Mouse (Mus musculus): Measurements from ENCODE around the gene Pgm5. TPM values are rescaled to one million over a fixed set of nuclear protein-coding genes. Genes with fewer than 3 reads are reported as not detected.
"Not testable (repeated sequence)": the region's sequence is repeated elsewhere in the genome, so short reads cannot be mapped to it uniquely, and the experiment has no call there.

Gene Pgm5
- total RNA-seq, 2 experiments from 2014 or later: 4.4 TPM

DNA sequence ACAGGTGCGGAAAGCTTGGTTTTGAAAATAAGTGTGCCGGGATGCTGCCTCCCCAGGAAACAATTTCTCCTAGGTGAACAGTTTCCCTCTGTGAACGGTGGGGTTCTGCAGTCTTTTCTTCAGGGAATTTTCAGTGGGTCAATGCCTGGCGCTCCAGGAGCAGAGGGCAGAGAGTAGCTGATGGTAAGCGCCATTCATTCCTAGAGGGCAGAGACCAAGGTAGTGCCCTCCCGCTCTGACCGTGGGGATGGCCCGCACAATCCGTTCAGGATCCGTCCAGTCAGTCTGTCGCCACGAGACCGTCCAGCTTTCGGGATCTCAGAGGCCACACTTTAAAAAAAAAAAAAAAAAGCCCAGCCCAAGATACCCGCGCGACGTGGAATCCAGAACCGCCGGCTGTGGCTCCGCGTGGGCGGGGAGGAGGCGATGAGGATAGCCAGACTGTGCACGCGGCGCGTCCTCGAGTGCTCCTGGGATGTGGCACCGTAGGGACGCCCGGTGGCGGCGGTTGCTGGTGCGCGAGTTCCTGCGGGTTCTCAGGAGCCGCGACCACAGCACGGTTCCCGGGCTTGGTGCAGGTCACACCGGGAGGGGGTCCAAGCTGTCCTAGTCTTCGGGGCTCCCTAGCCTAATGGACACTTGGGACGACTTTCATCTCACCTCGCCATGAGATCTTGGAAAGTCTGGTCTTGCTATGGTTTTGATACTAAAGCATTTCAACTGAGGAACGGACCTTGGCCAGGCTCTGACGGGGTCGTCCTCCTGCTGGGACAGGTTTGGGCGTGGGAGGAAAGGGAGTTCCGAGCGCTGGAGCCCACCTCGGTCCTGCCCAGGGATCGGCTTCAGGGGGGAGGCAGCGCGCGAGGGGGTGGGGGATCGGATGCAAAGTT is 35.6 kb upstream of the Pgm5 start:
- TF ChIP-seq CTCF (conservative IDR thresholded peaks at IDR 0.05): no peak
- H3K4me3 ChIP-seq: no peak overlapping the region
- DNase-seq (ENCODE audit: low spot score in 2 of 2): no peak
- no peak overlapping the region for H3K27ac ChIP-seq

DNA sequence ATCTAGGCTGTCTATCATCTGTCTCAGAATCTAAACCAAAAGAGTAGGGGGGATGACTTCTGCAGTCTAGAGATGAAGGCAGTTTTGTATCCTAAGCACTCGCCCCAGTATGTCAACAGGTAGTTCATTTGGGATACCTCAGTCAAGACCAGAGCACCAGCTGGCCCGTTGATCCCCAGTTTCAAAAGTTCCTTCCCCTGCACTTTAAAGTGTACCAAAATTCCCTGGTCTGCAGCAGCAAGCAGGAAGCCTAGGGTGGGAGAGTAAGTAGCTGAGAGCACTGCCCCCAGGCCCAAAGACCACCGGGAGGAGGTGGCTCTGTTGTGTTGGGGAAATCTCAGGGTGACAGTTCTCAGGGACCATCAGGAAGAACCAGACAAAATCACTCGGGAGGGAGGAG is 34.9 kb upstream of the Pgm5 start:
- H3K27ac ChIP-seq: no peak overlapping the region
- no peak for DNase-seq (ENCODE audit: low spot score in 2 of 2)
- H3K4me3 ChIP-seq: no peak overlapping the region
- TF ChIP-seq CTCF (conservative IDR thresholded peaks at IDR 0.05): no peak

DNA sequence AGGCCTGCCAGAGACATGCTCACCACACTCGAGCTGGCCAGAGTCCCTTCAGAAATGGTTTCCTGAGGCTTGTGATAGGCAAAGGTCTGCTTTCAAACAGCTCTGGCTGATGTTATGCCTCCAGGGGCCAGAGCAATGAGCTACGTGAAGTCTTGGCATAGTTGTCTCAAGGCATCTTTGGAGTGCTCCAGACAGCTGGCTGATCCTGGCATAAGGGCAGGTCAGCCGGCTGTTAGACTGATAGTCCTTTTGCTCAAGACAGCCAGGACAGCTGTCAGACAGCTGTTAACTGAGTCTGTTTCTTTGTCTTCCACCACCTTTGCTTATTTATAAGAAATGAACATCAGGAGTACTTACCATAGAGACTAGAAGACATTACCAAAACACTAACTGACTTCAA is 25.2 kb upstream of the Pgm5 start:
- no peak for DNase-seq (ENCODE audit: low spot score in 2 of 2)
- no peak overlapping the region for H3K27ac ChIP-seq
- H3K4me3 ChIP-seq: no peak overlapping the region
- no peak for TF ChIP-seq CTCF (conservative IDR thresholded peaks at IDR 0.05)

DNA sequence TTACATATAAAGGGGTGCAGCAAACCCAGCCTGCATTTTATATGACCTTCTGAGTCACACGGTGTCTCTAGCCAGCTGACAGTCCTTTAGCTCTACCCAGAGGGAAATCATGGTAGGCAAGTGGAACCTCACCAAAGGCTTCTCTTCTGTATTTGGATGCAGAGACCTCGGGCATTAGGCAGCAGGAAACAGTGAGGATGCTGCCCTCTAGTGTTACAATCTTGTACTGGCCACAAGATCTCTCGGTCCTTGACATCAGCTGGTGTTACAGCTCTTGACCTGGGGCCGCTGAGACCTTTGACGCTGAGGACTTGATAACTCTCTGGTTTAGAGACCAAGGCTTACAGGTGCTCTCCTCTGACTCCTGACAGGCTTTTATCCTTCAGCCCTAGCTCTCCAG is 23.8 kb upstream of the Pgm5 start:
- DNase-seq (ENCODE audit: low spot score in 2 of 2): peak; percentile 24 to 67
- peak; percentile 94 for TF ChIP-seq CTCF (conservative IDR thresholded peaks at IDR 0.05)
- Histone ChIP-seq H3K27ac (no peak overlapping the region), H3K4me3 (no peak overlapping the region)

DNA sequence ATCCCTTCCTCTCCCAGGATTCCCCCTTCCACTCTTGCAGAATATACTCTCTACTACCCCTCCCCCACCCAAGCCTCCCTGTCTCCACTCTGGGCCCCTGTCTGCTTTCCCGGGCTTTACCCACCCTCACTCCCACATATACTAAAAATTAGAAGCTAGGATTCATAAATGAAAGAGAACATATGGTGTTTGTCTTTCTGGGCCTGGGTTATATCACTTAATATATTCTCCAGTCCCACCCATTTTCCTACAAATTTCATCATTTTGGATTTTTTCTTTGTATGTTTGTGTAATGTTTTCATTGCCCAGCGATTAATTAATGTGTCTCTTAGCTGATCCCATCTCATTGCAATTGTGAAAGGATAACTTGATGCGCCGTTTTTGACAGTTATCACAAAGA is 19.6 kb upstream of the Pgm5 start:
- no peak overlapping the region for H3K27ac ChIP-seq
- DNase-seq (ENCODE audit: low spot score in 2 of 2): no peak
- TF ChIP-seq CTCF (conservative IDR thresholded peaks at IDR 0.05): no peak
- H3K4me3 ChIP-seq: no peak overlapping the region

DNA sequence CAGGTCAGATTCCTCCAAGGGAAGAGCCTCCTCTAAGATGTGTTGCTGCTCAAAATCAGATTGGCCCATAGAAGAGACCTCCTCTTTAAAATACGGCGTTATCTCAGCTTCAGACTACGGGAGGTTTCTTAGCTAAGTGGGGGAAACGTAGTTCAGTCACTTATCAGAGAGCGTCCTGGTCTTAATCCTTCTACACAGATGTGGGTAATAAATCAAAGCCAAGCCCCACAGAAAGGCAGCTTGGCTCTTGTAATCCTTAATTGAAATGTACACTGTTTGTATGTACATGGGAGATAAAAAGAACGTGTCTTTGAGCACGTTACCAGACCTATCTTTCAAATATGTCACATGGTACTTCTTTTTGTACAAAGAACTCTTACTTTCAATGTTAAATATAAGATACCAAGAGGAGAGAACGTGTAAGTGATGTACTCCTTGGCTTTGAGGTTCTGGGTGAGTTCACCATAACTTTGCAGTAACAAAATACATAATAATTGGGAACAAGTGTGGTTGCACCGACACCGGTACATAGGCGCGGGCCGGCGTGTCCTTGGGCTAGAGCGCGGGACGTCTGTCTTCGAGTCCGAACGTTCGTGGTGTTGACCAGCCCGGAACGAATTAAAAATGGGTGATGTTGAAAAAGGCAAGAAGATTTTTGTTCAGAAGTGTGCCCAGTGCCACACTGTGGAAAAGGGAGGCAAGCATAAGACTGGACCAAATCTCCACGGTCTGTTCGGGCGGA is 13.6 kb upstream of the Pgm5 start, which contains the start of gene Gm10053:
Gm10053 (plus strand) TSS at position 558 of the 742 bp plus-strand sequence.
- H3K27ac ChIP-seq; DNase-seq (ENCODE audit: low spot score in 2 of 2); H3K4me3 ChIP-seq: not testable (repeated sequence)

DNA sequence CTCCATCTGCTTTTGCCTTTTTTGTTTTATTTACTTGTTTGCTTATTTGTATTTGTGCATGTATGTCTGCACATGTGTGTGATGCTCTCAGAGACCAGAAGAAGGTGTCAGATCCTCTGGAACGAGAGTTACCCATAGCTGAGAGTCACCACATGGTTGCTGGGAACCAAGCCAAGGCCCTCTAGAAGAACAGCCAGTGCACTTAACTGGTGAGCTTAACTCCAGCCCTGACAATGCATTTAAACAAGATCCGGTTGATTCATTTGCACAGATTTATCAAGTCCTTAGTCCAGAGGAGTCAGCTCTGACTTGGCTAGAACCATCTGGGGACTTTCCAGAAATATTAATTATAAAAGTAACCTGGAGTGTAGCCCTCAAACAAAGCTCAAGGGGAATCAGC is 12.2 kb upstream of the Pgm5 start:
- TF ChIP-seq CTCF (conservative IDR thresholded peaks at IDR 0.05): no peak
- Histone ChIP-seq H3K4me3 (no peak overlapping the region), H3K27ac (no peak overlapping the region)
- no peak for DNase-seq (ENCODE audit: low spot score in 2 of 2)

DNA sequence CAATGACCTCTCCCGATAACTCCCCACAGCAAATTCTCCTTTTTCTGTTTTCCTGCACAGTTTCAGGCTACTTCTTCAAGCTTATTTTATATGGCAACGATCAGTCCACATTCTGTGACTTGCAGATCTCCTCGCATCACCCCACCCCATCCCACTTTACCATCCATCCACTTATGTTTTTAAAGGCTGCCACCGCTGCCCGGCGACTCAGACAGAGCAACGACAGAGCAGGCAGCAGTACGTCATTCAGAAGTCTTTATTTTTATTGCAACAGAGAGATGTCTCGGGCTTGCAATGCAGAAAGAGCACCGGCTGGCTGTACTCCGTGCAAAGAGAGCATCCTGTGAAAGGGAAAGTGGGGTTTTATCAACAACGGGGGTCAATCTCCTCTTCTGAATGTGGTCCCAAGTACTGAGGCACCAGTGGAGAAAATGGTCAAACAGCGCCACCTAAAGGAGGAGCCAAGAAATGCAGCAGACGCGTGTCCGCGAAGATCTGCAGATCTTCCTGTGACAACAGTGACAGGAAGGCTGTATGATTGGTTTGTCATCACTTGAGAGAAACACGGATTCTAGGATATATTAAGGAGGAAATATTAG is 9.5 kb upstream of the Pgm5 start:
- Histone ChIP-seq H3K4me3 (peak overlapping the region; percentile 42), H3K27ac (peak overlapping the region; percentile 78)
- peak; percentile 73 to 88 for DNase-seq (ENCODE audit: low spot score in 2 of 2)
- TF ChIP-seq CTCF (conservative IDR thresholded peaks at IDR 0.05): peak; percentile 96

DNA sequence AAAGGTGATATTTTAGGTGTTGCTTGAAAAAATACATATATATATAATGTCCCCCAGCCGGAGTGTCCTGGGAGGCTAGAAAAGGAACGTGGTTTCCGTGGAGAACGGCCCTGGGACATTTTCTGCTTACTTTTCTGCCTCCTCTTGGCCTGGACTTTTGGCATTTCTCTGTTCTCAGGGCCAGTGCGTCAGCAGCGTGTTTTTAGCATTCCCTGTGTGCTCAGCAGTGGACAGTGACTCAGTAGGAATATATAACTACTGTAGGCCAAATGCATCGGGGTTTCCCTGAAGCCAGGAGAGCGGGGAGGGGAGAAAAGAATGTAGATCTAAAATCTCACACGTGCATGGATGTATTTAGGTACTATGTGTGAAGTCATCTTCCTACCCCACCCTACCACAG is 3.8 kb upstream of the Pgm5 start:
- no peak for DNase-seq (ENCODE audit: low spot score in 2 of 2)
- no peak for TF ChIP-seq CTCF (conservative IDR thresholded peaks at IDR 0.05)
- no peak overlapping the region for H3K4me3 ChIP-seq
- no peak overlapping the region for H3K27ac ChIP-seq

DNA sequence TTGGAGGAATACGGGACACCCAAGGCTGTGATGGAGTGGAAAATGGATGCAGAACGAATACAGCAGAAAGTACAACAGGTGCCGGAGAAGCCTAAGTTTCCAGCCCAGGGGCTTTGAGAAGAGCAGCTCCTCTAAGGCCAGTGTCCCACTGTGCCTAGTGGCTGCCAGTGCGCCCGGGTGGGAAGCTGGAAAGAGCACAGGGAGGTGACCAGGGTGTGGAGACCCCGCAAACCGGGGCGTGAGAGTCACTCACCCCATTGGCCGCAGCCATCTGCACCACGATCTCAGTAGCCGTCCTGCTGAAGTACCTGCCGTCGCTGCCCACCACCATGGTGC is 411 bp downstream of the Pgm5 start:
- no peak for TF ChIP-seq CTCF (conservative IDR thresholded peaks at IDR 0.05)
- no peak for DNase-seq (ENCODE audit: low spot score in 2 of 2)
- Histone ChIP-seq H3K4me3 (peak overlapping the region; percentile 54), H3K27ac (peak overlapping the region; percentile 32; the same call in 1 of the 2 replicates)

DNA sequence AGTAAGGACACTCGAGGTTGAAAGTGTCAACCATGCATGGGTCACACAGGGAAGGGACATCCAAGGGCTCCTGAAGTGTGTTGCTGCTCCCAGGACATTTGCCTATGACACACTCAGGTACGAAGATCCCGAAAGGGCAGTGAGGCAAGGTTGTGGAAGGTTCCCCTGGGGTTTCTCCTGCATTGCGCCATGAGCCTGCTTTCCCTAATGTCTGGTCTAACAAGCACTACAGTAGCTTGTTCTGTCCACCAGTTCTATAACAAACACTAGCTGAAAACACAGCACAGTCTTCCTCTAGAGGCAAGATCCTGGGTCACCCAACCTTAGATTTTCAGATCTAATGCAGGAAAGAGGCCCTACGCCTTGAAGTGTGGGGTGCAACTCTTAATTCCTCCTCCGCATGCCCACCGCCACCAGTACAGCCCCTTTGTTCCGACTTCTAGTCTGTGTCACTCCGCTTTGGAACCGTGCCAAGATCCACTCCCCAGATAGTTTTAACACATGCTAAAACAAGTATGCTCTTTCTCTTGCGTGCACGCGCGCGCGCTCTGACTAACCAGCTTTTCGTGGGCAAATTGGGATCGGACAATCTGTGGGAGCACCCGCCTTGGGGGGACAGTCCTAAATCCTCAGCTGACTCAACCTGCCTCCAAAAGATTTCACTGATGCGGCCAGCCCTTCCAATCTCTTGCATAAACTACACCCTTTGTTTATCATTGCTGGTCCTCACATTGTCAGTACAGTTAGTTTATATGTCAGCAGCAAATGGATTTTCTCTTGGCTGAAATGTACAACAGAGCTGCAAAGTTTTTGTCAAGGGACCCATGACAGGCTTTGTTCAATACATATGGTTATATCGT is 10.0 kb downstream of the Pgm5 start:
- no peak overlapping the region for H3K4me3 ChIP-seq
- H3K27ac ChIP-seq: peak overlapping the region; percentile 47; the same call in 1 of the 2 replicates
- no peak for TF ChIP-seq CTCF (conservative IDR thresholded peaks at IDR 0.05)
- DNase-seq (ENCODE audit: low spot score in 2 of 2): no peak

DNA sequence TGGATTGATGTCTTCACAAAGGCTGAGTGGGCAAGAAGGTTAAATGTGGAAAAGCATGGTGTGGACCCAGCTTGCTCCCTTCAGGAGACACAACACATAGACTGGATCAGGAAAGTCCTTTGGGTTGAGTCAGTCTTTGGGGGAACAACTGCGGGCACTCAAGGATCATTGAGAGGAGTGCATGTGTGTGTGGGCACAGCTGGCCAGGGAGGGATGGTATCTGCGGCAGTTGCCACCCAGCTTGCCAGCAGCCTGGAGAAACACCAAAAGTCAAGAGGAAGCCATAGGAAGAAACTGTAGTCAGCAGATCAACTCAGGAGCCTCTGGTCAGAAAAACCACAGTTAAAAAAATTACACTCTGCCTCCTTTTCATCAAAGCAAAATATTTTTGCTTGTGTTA is 12.8 kb downstream of the Pgm5 start:
- H3K27ac ChIP-seq: no peak overlapping the region
- no peak for TF ChIP-seq CTCF (conservative IDR thresholded peaks at IDR 0.05)
- no peak for DNase-seq (ENCODE audit: low spot score in 2 of 2)
- no peak overlapping the region for H3K4me3 ChIP-seq

All from layer of hippocampus, adult 2 months (tissue).